Mouse (Mus musculus) liver, adult (tissue): Measurements from ENCODE around the gene Hif1an.

ENCODE experiments used
- GATA4 ChIP-seq: IDR thresholded peaks from 2 replicates; pipeline ENCODE4 v1.6.1; 2014; ENCODE audit warnings: mild to moderate bottlenecking, low read length; ENCODE audit not compliant: insufficient replicate concordance

The Hif1an gene

DNA sequence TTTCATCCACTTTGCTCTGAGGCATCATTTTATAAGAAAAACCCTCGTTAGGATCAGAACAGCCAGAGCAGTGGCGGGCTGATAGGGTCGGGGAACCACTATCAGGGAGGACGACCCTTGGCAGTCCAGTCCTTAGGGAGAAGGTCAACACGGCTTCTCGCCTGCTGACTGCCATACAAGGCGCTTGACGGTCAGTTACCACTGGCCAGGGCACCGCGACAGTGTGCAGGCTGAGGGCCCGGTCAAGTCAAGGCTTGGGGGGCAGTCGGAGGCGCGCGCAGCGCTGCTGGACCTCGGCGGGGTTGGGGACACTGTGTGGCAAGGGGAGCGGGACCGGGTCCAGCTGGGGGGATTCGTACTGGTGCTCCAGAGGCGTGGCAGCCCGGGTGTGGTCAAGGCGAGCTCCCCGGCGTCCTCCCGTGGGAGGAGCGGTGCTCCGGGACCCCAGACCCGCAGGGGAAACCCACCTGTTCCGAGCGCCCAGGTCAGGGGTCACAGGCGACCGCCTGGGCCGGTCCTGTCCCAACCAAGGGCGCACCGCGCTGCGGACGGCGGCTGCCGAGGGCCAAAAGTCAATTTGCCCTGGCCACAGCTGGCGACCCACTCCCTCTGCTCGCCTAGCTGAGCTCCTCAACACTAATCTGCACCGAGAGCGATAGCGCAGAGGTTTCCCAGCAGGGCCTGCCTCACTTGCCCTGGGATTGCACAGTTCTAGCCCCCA, 17.2 kb upstream of the Hif1an start, which contains the start of gene Sec31b:
Sec31b (minus strand) TSS at position 544 of the 721 bp plus-strand sequence.
- TF ChIP-seq GATA4, result no peak

DNA sequence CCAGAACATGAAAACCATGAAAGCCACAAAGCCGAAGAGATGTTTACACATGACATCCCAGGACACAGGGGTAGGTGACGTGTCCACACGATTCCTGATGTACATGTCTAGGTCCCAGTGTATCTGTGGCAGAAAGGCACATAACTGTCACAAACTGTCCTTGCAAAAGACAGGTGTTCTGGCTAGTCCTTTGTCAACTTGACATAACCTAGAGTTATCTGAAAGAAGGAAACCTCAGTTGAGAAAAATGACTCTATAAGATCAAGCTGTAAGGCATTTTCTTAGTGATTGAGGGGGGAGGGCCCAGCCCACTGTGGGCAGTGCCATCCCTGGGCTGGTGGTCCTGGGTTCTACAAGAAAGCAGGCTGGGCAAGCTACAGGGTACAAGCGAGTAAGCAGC, 9.9 kb upstream of the Hif1an start, which contains the start of gene Gm20538:
Gm20538 (minus strand) TSS at position 101 of the 400 bp plus-strand sequence.
- TF ChIP-seq GATA4, result no peak

DNA sequence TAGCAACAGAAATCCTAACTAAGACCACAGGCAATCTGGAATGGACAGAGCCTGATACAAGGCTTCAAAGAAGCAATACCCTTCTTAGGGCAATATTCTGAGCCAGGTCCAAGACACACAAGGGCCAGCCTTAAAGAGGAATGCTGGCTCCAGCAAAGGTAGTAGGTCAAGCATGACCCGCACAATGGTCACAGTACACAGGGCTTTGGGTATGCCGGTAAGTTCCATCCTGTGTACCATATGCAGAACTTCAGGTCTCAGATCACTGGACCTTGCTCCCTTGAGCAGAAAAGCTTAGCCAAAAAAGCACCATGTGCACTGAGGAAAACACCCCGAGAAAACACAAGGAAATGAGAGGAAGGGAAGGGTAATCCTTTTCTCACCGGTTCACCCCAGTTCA, 9.4 kb upstream of the Hif1an start:
- no peak for TF ChIP-seq GATA4

- TF ChIP-seq GATA4, result no peak
Observed at GRCm38 (mm10) chr19:44554490-44554860, 8.2 kb upstream of the Hif1an start.

DNA sequence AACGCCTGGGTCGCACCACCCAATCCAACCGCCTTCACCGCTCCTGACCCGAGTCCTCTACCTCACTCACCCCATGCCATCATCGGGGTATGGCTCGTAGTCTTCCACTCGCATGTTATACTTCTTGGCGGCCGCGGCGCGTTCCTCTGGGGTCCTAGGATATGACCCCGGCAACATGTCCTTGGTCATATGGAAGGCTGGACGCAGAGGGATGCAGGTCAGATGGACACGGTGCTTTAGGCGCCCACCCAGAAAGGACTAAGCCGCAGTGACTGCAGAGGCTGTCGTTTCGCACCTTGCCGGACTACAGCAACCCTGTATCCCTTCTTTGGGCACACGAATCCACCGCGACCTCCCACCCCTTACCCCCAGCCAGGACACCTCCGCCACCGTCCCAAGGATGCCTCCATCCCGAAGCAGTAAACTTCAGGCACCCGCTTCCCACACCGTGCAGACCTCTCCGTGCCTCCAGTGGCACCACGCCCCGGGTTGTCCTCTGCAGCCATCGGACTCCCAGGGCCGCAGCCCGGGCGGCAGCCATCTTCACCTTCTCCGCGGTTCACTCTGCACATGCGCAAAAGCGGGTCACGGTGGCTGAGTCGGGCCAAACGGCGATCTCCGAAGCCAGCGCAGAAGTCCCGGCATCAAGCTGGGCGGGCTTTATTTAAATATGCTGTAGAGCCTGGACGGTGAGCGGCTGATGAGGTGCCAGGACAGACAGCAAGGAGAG, 7.6 kb upstream of the Hif1an start, which contains the start of gene Ndufb8:
Ndufb8 (minus strand) TSS at position 580 of the 730 bp plus-strand sequence.
- TF ChIP-seq GATA4, result no peak

- no peak for TF ChIP-seq GATA4
Observed at GRCm38 (mm10) chr19:44564006-44564405, 1.4 kb downstream of the Hif1an start.

DNA sequence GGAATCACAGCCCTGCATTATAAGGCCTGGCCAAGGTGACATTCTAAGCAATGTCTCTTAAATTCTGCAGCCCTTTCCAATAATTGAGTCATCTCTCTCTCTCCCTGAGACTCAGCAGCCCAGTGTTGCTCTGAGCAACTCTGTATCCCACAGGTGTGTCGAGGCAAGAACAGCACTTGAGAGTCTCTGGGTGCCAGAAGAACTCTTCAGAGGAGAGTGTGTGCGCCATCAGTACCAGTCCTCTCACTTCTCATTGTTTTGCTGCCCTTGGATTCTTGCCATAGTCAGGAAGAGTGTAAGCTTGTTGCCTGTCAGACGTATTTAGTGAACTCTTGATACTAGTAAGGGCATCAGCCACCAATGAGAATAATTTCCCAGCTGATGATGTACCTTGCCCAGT, 5.1 kb downstream of the Hif1an start:
- TF ChIP-seq GATA4, result no peak

- no peak for TF ChIP-seq GATA4
Observed at GRCm38 (mm10) chr19:44576275-44576674, 13.6 kb downstream of the Hif1an start.

GRCm38 (mm10) chr19:44578038-44578437, 15.4 kb downstream of the Hif1an start:
- no peak for TF ChIP-seq GATA4

GRCm38 (mm10) chr19:44582103-44582502, 19.5 kb downstream of the Hif1an start:
- no peak for TF ChIP-seq GATA4

DNA sequence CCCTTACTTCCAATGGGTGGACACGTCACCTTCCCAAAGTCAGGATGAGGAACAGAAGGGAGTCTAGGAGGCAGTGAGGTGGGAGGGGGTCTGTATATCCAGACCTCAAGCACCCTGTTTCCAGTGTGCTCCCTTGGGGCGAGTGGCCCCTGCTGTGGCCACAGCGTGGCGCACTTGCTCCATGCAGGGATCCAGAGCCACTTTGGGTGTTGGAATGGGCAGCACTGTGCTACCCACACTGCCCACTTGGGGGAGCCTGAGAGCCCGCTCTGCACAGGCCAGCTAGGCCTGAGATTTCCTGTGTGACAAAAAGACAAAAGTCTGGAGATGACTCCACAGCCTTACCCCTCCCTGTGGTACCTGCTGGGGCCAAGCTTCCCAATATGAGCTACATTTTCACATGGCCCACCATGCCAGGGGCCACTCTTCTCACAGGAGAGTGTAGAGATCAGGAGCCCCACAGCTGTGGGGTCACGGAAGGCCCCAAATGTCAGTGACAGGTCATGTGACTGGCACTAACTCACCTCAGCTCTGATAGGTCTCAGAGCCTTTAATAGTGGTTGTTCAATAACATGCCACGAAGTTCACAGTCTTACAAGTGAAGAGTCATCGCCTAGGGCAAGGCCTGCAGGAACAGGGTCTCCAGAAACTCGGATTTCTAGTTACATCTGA, 20.1 kb downstream of the Hif1an start:
- TF ChIP-seq GATA4, result no peak

DNA sequence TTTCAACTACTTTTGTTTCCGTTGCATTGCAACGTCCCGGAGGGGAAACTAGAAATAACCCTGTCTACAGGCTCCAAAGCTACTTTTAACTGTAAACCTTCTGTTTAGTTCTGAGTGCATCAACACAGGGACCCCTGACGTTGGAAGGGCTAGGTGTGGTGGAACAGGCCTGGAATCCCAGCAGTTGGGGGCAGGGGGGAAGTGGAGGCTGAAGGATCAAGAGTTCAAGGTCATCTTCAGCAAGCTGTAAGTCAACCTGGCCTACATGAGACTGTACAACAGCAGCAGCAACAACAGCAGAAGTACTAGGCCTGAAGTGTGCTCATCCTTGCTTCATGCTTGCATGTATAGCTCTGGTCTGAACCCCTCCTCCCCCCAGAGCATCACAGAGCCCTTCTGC, 25.4 kb downstream of the Hif1an start:
- TF ChIP-seq GATA4, result no peak

- no peak for TF ChIP-seq GATA4
Observed at GRCm38 (mm10) chr19:44589591-44590223, 27.1 kb downstream of the Hif1an start.

GRCm38 (mm10) chr19:44590992-44591391, 28.3 kb downstream of the Hif1an start:
- no peak for TF ChIP-seq GATA4

DNA sequence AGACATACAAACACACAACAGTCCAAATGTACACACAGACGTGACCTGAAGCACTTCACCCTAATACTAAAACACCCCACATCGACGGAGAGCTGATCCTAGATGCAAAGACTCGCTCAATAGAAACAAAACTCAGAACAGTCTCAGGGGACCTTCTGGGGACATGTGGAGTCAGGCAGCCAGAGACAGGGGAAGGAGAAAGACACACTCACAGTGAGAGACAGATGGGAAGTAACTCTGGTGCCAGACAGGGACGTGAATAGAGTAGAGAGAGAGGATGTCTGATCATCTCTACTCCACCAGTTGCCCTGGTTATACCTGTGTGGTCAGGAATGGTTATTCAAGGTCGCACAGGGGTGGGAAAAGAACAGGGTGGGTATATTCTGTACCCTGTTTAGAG, 29.0 kb downstream of the Hif1an start:
- TF ChIP-seq GATA4, result no peak
